Mouse (Mus musculus) intestine, embryonic 15.5 days (tissue): Measurements from ENCODE around the gene Kifc1. TPM values are rescaled to one million over a fixed set of nuclear protein-coding genes. Genes with fewer than 3 reads are reported as not detected.
"Not testable (repeated sequence)": the region's sequence is repeated elsewhere in the genome, so short reads cannot be mapped to it uniquely, and the experiment has no call there.

Experiments used
- ATAC-seq: fragments of 200-750 bp; cut with Nextera tagmentation; 2 replicates; pipeline ENCODE4 v1.8.0; 2017; ENCODE audit warnings: moderate TSS enrichment, moderate library complexity
- H3K27ac ChIP-seq: fragments of 300-500 bp; sonication (generic); 2 replicates; pipeline ENCODE4 v1.5.1; 2015; ENCODE audit warnings: mild to moderate bottlenecking, inconsistent platforms
- H3K27me3 ChIP-seq: fragments of 300-500 bp; sonication (generic); replicated peaks from 2 replicates; pipeline ENCODE4 v1.6.1; 2015; ENCODE audit warnings: inconsistent platforms
- H3K36me3 ChIP-seq: fragments of 300-500 bp; sonication (generic); 2 replicates; pipeline ENCODE4 v1.6.1; 2015; ENCODE audit warnings: inconsistent platforms
- H3K4me1 ChIP-seq: fragments of 300-500 bp; sonication (generic); replicated peaks from 2 replicates; pipeline ENCODE4 v1.6.1; 2015; ENCODE audit warnings: inconsistent platforms
- H3K4me2 ChIP-seq: fragments of 300-500 bp; sonication (generic); replicated peaks from 2 replicates; pipeline ENCODE4 v1.6.1; 2015; ENCODE audit warnings: mild to moderate bottlenecking, inconsistent platforms
- H3K4me3 ChIP-seq: fragments of 300-500 bp; sonication (generic); replicated peaks from 2 replicates; pipeline ENCODE4 v1.5.1; 2015; ENCODE audit warnings: inconsistent platforms
- H3K9ac ChIP-seq: fragments of 300-500 bp; sonication (generic); 2 replicates; pipeline ENCODE4 v1.6.1; 2015; ENCODE audit warnings: inconsistent platforms
- H3K9me3 ChIP-seq: fragments of 300-500 bp; sonication (generic); 2 replicates; pipeline ENCODE4 v1.6.1; 2016; ENCODE audit warnings: inconsistent platforms
- WGBS: fragments of 180-500 bp; shearing (Covaris S2); methylation state at CpG from one replicate; pipeline ENCODE4 v1.1.7; 2015; 5-methylcytosine and 5-hydroxymethylcytosine counted together
- polyA plus RNA-seq: library from polyadenylated mRNA; unstranded; fragments of >200 nt; fragmentation: Nextera tagmentation; extraction: Ambion mirVana; gene quantifications from 2 replicates; pipeline ENCODE4 v1.2.1, GENCODE M21; 2015

The Kifc1 gene
- polyA plus RNA-seq, 1 experiment from 2014 or later: 7.1 TPM

DNA sequence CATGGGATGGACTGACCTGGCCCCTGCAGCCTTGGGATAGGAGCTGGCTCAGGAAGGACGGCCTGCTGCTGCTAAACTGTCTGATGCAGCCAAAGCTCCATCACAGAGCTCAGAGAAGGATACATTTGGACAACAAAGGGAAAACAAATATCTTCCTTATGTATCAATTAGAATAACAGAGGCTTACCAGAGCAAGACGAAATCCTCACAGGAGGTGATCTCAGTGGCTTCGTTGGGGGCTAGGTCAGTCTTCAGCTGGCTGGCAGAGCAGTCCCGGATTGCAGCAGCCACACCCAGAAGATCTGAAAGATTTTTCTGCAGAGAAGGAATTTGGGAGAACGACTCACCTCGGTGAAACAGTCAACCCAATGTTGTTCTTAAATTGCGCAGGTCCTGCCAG, 2.0 kb upstream of the Kifc1 start:
- H3K4me2 ChIP-seq: no peak overlapping the region
- WGBS: 23% methylated on average over 7 of the region's 7 CpGs
- no peak overlapping the region for H3K4me3 ChIP-seq
- H3K27me3 ChIP-seq: no peaks in the 10 kb centered on the region
- H3K36me3 ChIP-seq: no peaks in the 10 kb centered on the region
- no peak for ATAC-seq
- peaks cover 4% of the 10 kb centered on the region; the same call in 1 of the 2 replicates for H3K4me1 ChIP-seq
- H3K27ac ChIP-seq: no peak overlapping the region
- H3K9me3 ChIP-seq: no peaks in the 10 kb centered on the region
- no peak overlapping the region for H3K9ac ChIP-seq

DNA sequence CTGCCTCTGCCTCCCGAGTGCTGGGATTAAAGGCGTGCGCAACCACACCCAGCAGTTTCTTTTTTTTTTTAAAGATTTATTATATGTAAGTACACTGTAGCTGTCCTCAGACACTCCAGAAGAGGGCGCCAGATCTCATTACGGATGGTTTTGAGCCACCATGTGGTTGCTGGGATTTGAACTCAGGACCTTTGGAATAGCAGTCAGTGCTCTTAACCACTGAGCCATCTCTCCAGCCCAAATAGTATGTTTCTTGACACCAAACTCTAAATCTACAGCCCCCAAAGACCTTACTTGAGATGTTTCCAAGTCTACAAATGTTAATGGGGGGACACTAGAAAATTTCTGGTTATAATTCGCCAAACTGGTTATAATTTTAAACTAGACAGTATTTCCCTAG, 1.4 kb upstream of the Kifc1 start:
- not testable (repeated sequence) for ATAC-seq, H3K4me1 ChIP-seq
- 72% methylated on average over 6 of the region's 6 CpGs for WGBS

DNA sequence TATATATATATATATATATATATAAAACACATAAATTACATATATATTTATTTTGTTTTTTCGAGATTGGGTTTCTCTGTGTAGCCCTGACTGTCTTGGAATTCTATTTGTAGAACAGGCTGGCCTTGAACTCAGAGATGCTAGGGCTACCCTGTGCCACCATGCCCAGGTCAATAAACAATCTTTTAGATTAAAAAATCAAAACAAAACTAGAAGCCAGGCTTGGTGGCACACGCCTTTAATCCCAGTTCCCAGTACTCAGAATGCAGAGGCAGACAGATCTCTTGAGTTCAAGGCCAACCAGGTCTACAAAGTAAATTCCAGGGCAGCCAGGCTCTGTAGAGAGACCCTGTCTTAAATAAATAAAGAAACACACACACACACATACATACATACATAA, 896 bp upstream of the Kifc1 start:
- H3K4me1 ChIP-seq: peaks cover 4% of the 10 kb centered on the region; the same call in 1 of the 2 replicates
- H3K4me3 ChIP-seq: no peak overlapping the region
- H3K4me2 ChIP-seq: no peak overlapping the region
- no peak for ATAC-seq
- WGBS: 55% methylated on average over 2 of the region's 2 CpGs
- no peak overlapping the region for H3K9ac ChIP-seq
- H3K9me3 ChIP-seq: no peaks in the 10 kb centered on the region
- H3K27ac ChIP-seq: no peak overlapping the region
- no peaks in the 10 kb centered on the region for H3K27me3 ChIP-seq
- H3K36me3 ChIP-seq: no peaks in the 10 kb centered on the region; the same call in 1 of the 2 replicates

More for the DNA sequence above, 1.4 kb upstream of the Kifc1 start:
- H3K27ac ChIP-seq, H3K4me3 ChIP-seq, H3K9ac ChIP-seq, H3K36me3 ChIP-seq, H3K27me3 ChIP-seq, H3K4me2 ChIP-seq, H3K9me3 ChIP-seq: not testable (repeated sequence)

DNA sequence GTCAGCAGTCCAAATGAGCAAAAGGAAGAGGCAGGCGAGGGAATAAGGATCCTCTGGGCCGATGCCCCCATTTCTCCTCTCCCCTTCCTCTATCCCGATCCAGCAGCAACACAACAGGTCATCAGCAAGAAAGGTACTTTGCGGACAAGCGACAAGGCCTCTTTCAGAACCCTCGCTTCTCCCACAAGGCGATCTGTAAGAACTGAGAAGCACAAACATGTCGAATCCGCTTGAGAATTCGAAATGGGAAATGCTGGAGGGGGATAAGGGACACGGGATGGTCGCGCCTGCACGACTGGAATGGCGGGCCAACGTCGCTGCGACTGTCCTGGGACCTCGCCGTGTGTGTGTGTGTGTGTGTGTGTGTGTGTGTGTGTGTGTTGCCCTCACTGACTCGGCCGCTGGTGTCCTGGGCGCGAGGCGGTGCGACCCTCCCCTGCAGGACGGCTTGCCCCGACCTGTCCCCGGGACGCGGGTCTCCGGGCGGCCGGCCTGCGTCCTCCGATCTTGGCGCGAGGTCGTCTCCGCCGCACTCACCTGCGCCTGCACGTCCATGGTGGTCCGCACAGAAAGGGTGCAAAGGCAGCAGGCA, 424 bp downstream of the Kifc1 start:
- H3K4me3 ChIP-seq: peak overlapping the region; percentile 67
- H3K4me1 ChIP-seq, H3K9me3 ChIP-seq, H3K36me3 ChIP-seq, H3K27me3 ChIP-seq: not testable (repeated sequence)
- peak; percentile 40 for ATAC-seq
- peak overlapping the region; percentile 36; the same call in 1 of the 2 replicates for H3K27ac ChIP-seq
- WGBS: under 1% methylated on average over 36 of the region's 44 CpGs
- peak overlapping the region; percentile 56 for H3K9ac ChIP-seq
- H3K4me2 ChIP-seq: peak overlapping the region; percentile 64

DNA sequence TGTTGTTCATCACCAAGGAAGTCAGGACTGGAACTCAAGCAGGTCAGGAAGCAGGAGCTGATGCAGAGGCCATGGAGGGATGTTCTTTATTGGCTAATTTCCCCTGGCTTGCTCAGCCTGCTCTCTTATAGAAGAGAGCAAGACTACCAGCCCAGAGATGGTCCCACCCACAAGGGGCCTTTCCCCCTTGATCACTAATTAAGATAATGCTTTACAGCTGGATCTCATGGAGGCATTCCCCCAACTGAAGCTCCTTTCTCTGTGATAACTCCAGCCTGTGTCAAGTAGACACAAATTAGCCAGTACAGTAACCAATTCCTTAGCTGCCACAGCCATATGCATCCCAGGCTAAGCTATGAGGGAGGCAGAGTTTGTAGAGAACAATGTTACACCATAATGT, 2.2 kb downstream of the Kifc1 start:
- H3K4me1 ChIP-seq, H3K36me3 ChIP-seq, H3K9ac ChIP-seq, ATAC-seq, H3K27me3 ChIP-seq, H3K27ac ChIP-seq, H3K4me3 ChIP-seq, H3K9me3 ChIP-seq: not testable (repeated sequence)
- peak overlapping the region; percentile 64; the same call in 1 of the 2 replicates for H3K4me2 ChIP-seq

DNA sequence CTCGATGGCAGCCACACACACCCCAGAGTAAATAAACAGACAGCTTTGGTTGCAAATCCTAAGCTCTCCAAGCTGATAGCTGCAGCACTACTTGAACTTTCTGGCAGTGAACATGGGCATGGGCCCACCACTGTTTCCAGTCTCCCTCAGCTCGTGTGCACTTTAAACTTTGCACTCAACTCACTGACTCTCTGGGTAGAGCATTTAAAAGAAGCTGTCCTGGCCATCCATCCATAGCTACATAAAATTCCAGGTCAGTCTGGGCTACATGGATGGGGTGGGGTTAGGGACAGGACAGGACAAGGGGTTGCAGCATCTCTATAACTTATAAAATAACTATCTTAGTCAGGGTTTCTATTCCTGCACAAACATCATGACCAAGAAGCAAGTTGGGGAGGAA, 2.7 kb downstream of the Kifc1 start:
- not testable (repeated sequence) for H3K27me3 ChIP-seq, H3K9me3 ChIP-seq, H3K4me2 ChIP-seq, H3K9ac ChIP-seq, H3K27ac ChIP-seq, H3K36me3 ChIP-seq, H3K4me1 ChIP-seq, H3K4me3 ChIP-seq, ATAC-seq
- 30% methylated on average over 2 of the region's 2 CpGs for WGBS

DNA sequence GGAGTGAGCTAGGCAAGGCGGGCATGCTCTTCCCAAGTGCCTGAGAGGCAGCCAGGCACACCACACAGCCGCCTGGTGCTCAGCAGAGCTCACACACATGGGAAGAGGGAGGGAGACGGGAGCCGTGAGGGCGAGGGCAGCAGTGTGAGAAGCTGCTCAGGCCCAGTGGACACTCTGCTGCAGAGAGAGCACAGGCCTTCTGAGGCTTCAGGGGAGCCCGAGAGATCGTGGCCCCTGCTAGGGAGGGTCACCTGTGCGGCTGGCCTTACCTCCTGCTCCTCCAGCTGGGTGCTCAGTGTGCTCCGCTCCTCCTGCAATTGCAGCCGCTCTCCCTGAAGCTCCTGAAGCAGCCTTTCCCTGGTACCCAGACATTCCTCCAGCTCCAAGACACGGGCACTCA, 6.1 kb downstream of the Kifc1 start:
- not testable (repeated sequence) for H3K27me3 ChIP-seq, H3K4me3 ChIP-seq, H3K4me2 ChIP-seq, ATAC-seq, H3K9me3 ChIP-seq, H3K27ac ChIP-seq, H3K4me1 ChIP-seq, H3K9ac ChIP-seq
- 95% methylated on average over 10 of the region's 11 CpGs for WGBS
- peaks cover 18% of the 10 kb centered on the region for H3K36me3 ChIP-seq

DNA sequence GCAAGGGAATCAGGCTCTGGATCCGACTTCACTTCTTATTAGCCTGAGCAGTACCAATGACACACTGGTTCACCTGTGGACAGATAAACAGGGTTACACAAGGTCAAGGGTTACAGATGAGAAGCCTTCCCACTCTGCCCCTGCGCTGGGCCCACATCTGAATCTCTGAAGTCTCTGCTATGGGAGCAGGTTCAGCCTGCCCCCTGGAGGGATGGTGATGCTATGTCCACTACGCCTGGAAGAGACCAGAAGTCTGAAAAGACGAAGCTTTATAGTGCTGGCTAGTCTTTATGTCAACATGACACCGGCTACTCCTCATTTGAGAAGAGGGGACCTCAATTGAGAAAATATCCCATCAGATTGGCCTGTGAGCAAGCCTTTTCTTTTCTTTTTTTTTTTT, 14.7 kb downstream of the Kifc1 start:
- not testable (repeated sequence) for ATAC-seq, H3K27me3 ChIP-seq, H3K36me3 ChIP-seq, H3K4me2 ChIP-seq, H3K4me3 ChIP-seq, H3K27ac ChIP-seq, H3K4me1 ChIP-seq, H3K9ac ChIP-seq, H3K9me3 ChIP-seq
- WGBS: 78% methylated on average over 5 of the region's 5 CpGs

DNA sequence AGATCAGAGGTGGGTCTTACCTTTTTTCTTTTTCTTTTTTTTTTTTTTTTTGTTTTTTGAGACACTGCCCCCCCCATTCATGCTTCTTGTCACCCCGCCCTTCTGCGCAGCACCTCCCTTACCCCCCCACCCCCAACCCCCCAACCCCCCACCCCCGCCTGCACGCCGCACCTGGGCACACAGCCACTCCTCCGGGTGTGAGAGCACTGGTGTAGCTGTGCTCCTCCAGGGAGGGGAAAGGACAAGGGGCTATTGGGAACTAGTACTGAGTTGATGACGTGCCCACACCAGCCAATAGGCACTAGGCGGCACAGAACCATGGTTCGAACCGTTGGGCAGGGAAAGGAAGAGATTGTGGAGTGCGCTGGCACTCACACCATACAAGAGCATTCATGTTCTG, 16.1 kb downstream of the Kifc1 start:
- Histone ChIP-seq H3K9ac (no peak overlapping the region), H3K27me3 (no peaks in the 10 kb centered on the region), H3K36me3 (0 out of 2 replicates have a peak, but pooled peaks cover 3% of the 10 kb centered on the region), H3K27ac (no peak overlapping the region), H3K4me1 (no peaks in the 10 kb centered on the region), H3K9me3 (no peaks in the 10 kb centered on the region), H3K4me2 (no peak overlapping the region), H3K4me3 (no peak overlapping the region)
- no peak for ATAC-seq
- 84% methylated on average over 11 of the region's 11 CpGs for WGBS

DNA sequence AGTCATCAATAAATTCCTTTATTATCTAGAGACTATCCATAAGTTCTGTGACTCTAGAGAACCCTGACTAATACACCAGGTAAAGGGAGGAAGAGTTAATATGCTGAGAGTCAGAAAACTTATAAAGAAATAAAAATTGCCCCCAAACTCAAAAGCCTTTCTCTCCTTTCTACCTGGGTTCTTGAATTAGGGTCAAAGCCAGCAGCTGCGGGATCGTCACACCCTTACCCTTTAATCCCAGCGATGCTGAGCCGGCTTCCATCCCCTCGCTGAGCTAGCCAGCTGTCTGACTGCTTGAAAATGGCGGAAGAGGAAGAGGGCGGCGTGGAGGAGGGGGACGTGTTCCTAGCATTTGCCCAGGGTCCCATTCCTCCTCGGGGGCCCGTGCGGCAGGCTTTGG, 16.9 kb downstream of the Kifc1 start, which contains the start of gene Gm7029:
Gene Gm7029, plus strand, starts transcription at position 301 of the 400 bp plus-strand sequence.
- not testable (repeated sequence) for H3K9me3 ChIP-seq, H3K36me3 ChIP-seq, H3K9ac ChIP-seq, ATAC-seq, H3K4me3 ChIP-seq, H3K4me1 ChIP-seq, H3K27me3 ChIP-seq, H3K4me2 ChIP-seq, H3K27ac ChIP-seq
- WGBS: 87% methylated on average over 3 of the region's 12 CpGs

DNA sequence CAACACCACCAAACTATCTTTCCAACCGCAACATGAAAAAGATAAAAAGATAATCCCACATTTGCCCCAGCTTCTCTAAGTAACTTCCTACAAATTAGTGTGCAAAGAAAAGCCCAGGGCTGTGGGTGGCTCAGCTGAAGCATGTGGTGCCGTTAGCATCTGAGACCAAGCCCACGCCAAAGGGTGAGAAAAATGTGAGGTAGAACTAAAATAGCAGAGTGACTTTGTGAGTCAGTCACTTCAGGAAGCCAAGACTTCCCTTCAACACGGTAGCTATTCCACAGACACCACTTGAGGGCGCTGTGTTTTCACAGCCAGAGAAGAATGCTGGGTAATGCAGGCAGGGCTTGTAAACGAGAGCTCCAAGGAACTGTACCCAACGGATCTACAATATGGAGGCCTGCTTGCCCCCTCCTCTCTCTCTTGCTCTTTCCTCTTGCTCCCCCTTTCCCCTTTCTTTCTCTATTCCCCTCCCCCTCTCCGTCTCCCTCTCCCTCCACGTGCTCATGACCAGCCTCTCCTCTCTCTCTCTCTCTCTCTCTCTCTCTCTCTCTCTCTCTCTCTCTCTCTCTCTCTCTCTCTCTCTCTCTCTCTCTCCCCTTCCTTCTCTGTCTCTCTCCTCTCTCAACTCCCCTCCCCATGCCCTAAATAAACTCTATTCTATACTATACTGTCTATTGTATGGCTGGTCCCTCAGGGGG, 25.0 kb downstream of the Kifc1 start:
- no peak overlapping the region for H3K9ac ChIP-seq
- no peaks in the 10 kb centered on the region for H3K4me1 ChIP-seq
- ATAC-seq: no peak
- H3K36me3 ChIP-seq: no peaks in the 10 kb centered on the region
- no peaks in the 10 kb centered on the region for H3K9me3 ChIP-seq
- no peaks in the 10 kb centered on the region for H3K27me3 ChIP-seq
- H3K27ac ChIP-seq: no peak overlapping the region
- no peak overlapping the region for H3K4me2 ChIP-seq
- WGBS: 45% methylated on average over 9 of the region's 9 CpGs
- H3K4me3 ChIP-seq: no peak overlapping the region

DNA sequence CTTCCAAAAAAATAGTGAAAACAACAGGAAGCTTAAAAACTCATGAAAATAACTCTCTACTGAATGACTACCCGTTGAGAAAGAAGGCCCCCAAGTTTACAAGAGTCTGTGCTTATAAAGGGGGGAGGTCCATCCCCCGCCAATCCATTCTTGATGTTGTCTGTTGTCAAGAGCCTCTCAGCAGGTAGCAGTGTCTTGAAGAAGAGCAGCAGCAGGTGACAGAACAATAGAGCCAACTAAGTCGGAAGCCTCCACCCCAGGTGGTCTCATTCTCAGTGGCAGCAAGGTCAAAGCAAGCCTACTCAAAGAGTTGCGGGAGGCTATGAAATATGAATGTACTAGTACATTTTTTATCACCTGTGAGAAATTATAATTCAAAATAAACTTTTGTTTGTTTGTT, 32.6 kb downstream of the Kifc1 start:
- H3K4me2 ChIP-seq: no peak overlapping the region
- H3K4me1 ChIP-seq: no peaks in the 10 kb centered on the region
- 85% methylated on average over 4 of the region's 4 CpGs for WGBS
- H3K9ac ChIP-seq: no peak overlapping the region
- no peaks in the 10 kb centered on the region for H3K36me3 ChIP-seq
- H3K27ac ChIP-seq: no peak overlapping the region
- ATAC-seq: no peak
- no peaks in the 10 kb centered on the region for H3K27me3 ChIP-seq
- H3K4me3 ChIP-seq: no peak overlapping the region
- no peaks in the 10 kb centered on the region; the same call in 1 of the 2 replicates for H3K9me3 ChIP-seq

DNA sequence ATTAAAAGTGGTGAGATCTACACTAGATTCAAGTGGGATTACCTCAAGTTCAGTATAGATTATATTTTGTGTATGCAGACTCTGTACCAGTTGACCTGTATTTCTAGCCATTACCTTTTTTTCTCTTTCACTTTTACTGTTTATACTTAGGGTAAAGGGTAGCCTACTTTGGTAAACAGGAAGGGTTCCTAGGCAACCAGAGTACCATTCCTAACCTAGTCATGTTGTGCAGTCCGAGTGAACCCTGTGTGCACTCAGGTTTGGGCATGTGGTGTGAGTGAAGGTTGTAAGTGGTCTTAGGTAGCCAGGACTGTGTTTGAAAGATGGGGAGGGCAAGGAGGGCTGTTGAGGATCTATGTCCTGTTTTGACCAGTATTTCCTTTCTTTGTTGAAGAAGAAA, 39.1 kb downstream of the Kifc1 start:
- ATAC-seq: no peak
- Histone ChIP-seq H3K27ac (no peak overlapping the region), H3K9ac (no peak overlapping the region), H3K9me3 (no peaks in the 10 kb centered on the region), H3K36me3 (0 out of 2 replicates have a peak, but pooled peaks cover 3% of the 10 kb centered on the region), H3K4me2 (no peak overlapping the region), H3K27me3 (no peaks in the 10 kb centered on the region), H3K4me1 (no peaks in the 10 kb centered on the region), H3K4me3 (no peak overlapping the region)
- 25% methylated on average over 1 of the region's 1 CpGs for WGBS
